Mouse (Mus musculus): Measurements from ENCODE around the gene Mxd1.

GRCm38 (mm10) chr6:86605260-86605659 is 63.7 kb downstream of the Mxd1 start:
- no peak for TF ChIP-seq CTCF (IDR thresholded peaks at IDR 0.05; ENCODE audit: borderline replicate concordance, extremely low read depth, insufficient read depth, insufficient read length)
- TF ChIP-seq POLR2A (IDR thresholded peaks at IDR 0.05; ENCODE audit: borderline replicate concordance, extremely low read depth, insufficient read depth, insufficient read length, poor library complexity, severe bottlenecking), result no peak

Measured in brain, embryonic 14.5 days (tissue).